Mouse (Mus musculus) urinary bladder, postnatal 14 days (tissue): ENCODE results near the gene Zfp106.
A peak's percentile ranks its signal among the peaks of the same experiment; 100 is the strongest.
"Not testable (repeated sequence)": the region's sequence is repeated elsewhere in the genome, so short reads cannot be mapped to it uniquely, and the experiment has no call there.

Source experiments
- DNase-seq: peaks from one replicate; pipeline ENCODE4 v3.0.0; 2021; ENCODE audit warnings: low spot score

Gene Zfp106

GRCm38 (mm10) chr2:120563235-120563990 is at the start of gene Zfp106:
Gene Zfp106, minus strand, starts transcription at chr2:120563843.
- DNase-seq = peak; percentile 88

GRCm38 (mm10) chr2:120608830-120609723 is 45.4 kb upstream of the Zfp106 start, which contains the start of the genes Haus2 and Lrrc57:
Gene Haus2, plus strand, starts transcription at chr2:120609383.
Gene Lrrc57, minus strand, starts transcription at chr2:120609520.
- peak; percentile 92 for DNase-seq

DNA sequence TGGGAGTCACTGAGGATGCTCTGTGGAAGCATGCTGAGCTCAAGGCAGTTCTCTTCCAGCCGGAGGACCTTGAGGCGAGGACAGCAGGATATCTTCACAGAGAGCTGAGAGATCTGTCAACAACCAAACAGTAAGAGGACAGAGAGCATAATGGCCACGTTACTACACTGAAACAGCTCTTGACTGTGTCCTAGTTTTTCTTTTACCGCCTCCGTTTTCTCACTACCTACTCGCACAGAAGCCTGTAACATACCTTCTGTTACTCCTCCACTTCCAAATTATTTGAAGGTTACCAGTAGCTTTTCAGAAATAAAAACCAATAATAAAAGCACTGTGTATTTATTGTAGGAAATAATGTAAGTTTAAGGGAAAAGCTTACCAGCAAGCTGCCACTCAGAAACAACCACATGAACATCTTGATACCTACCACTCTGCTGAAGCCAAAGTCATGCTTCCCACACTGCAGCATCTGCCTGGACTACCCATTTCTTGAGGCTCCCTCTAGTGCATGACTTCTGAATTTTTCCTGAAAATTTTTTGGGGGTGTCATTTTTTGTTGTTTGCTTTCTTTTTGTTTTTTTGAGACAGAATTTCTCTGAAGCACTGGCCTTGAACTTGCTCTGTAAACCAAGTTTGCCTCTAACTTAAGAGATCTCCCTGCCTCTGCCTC is 42.5 kb upstream of the Zfp106 start:
- DNase-seq = no peak

GRCm38 (mm10) chr2:120599506-120599905 is 35.9 kb upstream of the Zfp106 start:
- DNase-seq = no peak

DNA sequence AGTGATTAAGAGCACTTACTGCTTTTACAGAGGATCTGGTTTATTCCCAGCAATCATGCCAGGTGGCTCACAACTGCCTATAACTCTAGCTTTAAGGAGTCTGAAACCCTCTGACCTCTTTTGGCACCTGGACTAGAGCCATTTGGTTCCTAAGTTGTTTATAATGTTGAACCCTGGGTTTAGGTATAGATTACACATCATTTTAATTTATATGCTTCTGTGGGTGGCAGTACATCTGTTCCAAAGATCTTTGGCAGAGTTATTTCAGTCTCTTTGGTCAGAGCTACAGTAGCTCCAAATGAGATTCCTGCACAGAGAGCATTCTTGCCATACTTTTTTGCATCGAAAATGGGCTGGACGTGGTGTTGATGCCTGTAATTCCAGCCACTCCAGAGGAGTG is 34.1 kb upstream of the Zfp106 start:
- DNase-seq = no peak

- DNase-seq = no peak
These were observed 28.6 kb upstream of the Zfp106 start for GRCm38 (mm10) chr2:120592227-120592626.

- no peak for DNase-seq
These were observed 26.1 kb upstream of the Zfp106 start for GRCm38 (mm10) chr2:120589759-120590158.

DNA sequence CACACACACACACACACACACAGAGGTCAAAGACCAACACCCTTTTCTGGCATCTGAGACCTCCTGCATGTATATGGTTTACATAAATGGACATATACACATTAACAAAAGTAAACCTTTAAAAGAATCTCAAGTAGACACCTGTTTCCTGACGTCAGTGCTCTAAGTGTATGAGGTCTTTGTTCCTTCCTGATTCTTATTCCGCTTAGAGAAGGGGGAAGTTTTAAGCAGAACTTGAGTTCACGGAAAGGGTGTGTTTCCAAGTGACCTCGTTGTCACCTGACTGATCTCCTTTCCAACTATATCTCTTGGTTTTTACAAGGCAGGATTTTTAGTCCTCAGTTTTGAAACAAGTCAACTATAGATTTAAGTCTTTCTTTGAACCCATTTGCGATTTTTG is 14.6 kb upstream of the Zfp106 start:
- DNase-seq = no peak

GRCm38 (mm10) chr2:120577799-120578198 is 14.2 kb upstream of the Zfp106 start:
- DNase-seq = no peak

DNA sequence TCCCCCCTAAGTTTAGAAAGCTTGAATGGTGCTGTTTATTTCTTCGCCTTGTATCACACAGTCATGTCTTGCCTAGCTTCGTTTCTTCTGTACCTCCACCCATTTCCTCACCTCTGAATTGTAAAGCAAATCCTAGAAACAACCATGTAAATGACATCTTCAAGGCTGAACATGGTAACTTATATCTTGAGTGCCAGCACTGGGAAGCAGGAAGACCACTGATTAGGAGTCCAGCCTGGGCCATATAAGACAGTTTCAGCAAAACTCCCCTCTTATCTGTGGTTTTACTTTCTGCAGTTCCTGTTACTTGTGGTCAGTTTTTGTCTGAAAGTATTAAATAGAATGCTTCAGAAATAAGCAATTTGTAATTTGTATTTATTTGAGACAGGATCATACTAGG is 12.3 kb upstream of the Zfp106 start:
- no peak for DNase-seq

GRCm38 (mm10) chr2:120575121-120575520 is 11.5 kb upstream of the Zfp106 start:
- DNase-seq = no peak

- DNase-seq = not testable (repeated sequence)
These were observed 8.5 kb upstream of the Zfp106 start for GRCm38 (mm10) chr2:120572161-120572560.

- no peak for DNase-seq
These were observed 7.4 kb upstream of the Zfp106 start for GRCm38 (mm10) chr2:120571081-120571480.

- no peak for DNase-seq
These were observed 4.2 kb upstream of the Zfp106 start for GRCm38 (mm10) chr2:120567798-120568320.

- DNase-seq = peak; percentile 94
These were observed 3.5 kb upstream of the Zfp106 start, which contains the start of gene Snap23 for GRCm38 (mm10) chr2:120566886-120567797. Gene Snap23, plus strand, starts transcription at chr2:120567671.

- no peak for DNase-seq
These were observed 1.7 kb upstream of the Zfp106 start for GRCm38 (mm10) chr2:120565363-120565762.

GRCm38 (mm10) chr2:120564548-120565188 is 1.0 kb upstream of the Zfp106 start:
- not testable (repeated sequence) for DNase-seq

DNA sequence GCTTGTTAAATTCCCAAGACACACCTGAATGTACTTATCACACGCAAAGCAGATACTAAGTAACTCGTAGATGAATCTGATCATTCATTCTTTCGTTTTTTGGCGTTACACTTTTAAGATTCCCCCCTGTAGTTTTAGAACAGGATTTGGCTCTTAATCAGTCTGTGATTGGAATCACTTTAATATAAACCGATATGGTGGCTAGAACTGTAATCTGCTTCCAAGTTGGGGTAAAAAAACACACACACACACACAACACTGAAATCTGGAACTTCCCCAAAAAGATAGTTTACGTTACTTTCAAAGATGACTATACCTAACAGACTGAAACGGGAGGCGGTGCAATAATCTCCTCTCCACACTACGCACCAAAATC is 796 bp downstream of the Zfp106 start:
- no peak for DNase-seq

DNA sequence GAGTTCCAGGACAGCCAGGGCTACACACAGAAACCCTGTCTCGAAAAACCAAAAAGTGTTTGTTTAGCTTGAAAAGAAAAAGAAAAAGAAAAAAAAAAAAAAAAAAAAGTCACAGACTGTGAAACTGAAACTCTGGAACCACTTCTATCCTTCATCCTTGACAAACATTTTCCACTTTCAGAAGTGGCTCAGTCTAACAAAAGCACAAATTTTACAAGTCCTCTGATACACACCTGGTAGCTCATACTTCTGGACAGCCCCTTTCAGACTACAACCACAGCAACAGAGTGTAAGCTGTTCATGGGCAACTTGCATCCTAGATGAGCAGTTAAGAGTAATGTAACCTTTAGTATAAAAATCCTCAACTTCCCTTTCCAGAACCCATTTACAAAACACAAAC is 2.1 kb downstream of the Zfp106 start:
- DNase-seq = no peak

GRCm38 (mm10) chr2:120558813-120559212 is 4.8 kb downstream of the Zfp106 start:
- DNase-seq = no peak

DNA sequence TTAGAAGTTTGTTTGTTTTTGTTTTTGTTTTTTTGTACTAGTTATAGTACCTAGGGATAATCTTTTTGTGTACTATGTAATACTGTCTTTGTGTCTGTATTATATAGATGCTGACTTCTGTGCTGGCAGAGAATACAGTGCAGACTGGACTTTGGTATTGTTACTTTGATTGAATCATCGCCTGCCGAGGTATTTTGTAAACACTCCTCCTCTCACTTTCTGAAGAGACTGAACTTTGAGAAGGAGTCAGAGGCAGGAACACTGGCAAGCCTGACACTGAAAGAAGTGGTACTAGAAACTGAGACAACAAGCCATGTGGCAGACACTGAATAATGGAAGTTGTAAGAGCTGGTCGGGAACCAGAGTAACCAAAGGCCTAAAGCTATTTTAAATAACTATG is 6.8 kb downstream of the Zfp106 start:
- DNase-seq = no peak
